Mouse (Mus musculus): ENCODE measurements around the gene Phf21a.

Gene Phf21a

GRCm38 (mm10) chr2:92326221-92326620 is 233.3 kb downstream of the Phf21a start:
- no peak for TF ChIP-seq GATA4 (IDR thresholded peaks at IDR 0.05; ENCODE audit: insufficient replicate concordance, low read length)

GRCm38 (mm10) chr2:92327601-92328000 is 234.7 kb downstream of the Phf21a start:
- TF ChIP-seq GATA4 (IDR thresholded peaks at IDR 0.05; ENCODE audit: insufficient replicate concordance, low read length) = no peak

DNA sequence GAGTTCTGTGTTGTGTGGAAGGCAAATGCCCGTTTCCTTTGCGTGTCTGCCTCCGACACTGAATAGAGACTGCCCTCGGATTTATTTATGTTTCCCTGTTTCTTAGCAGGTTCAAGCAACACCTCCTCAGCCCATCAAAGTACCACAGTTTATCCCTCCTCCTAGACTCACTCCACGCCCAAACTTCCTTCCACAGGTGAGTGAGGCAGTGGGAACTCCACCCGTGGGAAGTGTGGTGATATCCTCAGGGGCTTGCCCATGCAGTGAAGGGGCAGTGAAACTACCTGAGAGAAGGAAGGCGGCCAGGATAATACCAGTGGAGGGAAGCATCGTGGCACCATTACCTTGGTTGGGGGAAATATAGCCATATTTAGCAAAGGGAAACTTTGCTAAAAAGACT is 235.3 kb downstream of the Phf21a start:
- TF ChIP-seq GATA4 (IDR thresholded peaks at IDR 0.05; ENCODE audit: insufficient replicate concordance, low read length) = no peak

- TF ChIP-seq GATA4 (IDR thresholded peaks at IDR 0.05; ENCODE audit: insufficient replicate concordance, low read length) = no peak
Observed at GRCm38 (mm10) chr2:92330840-92331239, 237.9 kb downstream of the Phf21a start.

DNA sequence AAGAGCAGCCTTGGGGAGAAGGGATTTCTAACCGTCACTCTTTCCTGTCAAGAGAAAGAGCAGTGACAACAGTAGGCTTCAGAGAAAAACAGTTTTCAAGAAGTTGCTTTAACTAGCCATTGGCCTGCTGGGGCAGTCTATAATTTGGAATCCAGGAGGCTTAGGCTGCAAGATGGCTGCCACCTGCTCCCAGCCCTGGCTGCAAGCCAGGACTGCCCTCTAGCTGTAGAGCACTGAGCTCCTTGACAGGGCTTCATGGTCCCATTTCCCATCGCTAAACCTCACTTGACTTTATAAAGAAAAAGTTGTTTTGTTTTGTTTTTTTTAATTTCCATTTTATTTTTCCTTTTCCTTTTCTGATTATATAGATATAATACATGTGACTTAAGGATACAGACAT is 238.5 kb downstream of the Phf21a start:
- no peak for TF ChIP-seq GATA4 (IDR thresholded peaks at IDR 0.05; ENCODE audit: insufficient replicate concordance, low read length)

- no peak for TF ChIP-seq GATA4 (IDR thresholded peaks at IDR 0.05; ENCODE audit: insufficient replicate concordance, low read length)
Observed at GRCm38 (mm10) chr2:92331871-92332270, 239.0 kb downstream of the Phf21a start.

DNA sequence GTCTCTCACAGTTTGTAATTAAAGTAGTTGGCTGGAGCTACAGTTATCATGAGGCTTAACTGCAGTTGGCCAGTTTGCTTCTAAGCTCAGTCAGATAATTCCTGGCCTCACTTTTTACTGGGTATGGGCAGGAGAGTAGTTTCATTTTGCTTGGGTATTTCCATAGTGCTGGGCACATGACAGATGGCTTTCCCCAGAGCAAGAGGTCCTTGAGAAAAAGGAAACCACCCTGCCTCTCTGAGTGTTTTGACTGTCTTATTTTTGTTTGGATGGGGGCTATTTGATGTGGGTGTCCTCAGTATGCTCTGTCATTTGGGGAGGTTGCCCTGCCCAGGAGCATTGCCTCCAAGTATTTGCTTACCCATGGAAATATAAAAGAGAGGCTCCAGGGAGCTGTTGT is 249.5 kb downstream of the Phf21a start:
- TF ChIP-seq GATA4 (IDR thresholded peaks at IDR 0.05; ENCODE audit: insufficient replicate concordance, low read length) = no peak

- no peak for TF ChIP-seq GATA4 (IDR thresholded peaks at IDR 0.05; ENCODE audit: insufficient replicate concordance, low read length)
Observed at GRCm38 (mm10) chr2:92347191-92347590, 254.3 kb downstream of the Phf21a start.

DNA sequence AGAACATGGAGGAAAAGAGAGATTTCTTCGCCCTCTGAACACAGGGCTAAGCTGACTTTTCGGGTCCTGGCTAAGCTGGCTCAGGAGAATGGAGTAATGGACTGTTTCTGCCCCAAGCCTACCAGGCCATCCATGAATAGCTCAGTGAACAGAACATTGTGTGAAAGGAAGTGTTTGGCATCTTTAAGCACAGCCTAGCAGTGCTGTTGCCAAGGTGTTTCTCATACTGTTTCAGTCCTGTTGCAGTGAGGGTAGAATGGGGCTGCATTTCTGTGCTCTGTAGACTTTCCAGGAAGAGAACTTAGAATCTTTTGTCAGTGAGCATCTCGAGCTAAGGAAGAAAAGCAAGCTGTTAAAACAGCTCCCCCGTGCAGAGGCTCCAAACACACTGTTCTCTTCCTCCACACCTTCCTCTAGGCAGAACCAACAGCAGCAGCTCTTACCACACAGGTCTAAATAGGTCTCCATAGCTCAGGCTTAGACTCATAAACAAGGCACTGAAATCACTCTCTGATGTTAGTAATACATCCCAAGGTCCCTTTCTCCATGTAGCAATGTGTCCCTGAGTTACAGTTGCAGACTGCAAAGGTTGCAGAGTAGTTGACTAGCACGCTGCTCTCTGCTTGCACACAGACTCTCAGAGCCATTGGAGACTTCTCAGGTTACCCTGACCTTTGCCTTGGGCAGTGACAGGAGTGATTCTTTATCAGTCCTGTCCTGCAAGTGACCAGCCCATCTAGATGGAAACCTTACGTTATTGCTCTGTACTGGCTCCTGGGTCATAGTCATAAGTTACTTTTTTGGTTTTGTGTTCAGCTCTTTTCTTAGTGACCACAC is 256.9 kb downstream of the Phf21a start:
- TF ChIP-seq GATA4 (IDR thresholded peaks at IDR 0.05; ENCODE audit: insufficient replicate concordance, low read length) = no peak

DNA sequence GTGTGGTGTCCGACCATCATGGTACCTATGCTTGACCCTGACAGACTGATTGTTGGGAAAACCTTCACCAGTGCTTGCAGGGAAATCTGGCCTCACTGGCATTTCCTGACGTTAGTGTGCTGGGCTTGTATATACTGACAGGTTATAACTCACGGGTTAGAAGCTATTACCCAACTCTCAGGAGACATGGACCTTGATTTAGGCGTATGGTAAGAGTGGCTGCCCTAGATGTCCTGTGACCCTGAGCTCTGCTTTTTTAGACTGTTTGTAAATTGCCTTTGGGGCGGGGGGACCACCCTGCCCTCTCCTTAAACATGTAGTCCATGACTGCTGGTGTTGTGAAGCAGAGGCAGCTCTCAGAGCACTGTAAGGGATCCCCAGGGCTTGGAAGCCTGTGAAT is 257.8 kb downstream of the Phf21a start:
- no peak for TF ChIP-seq GATA4 (IDR thresholded peaks at IDR 0.05; ENCODE audit: insufficient replicate concordance, low read length)

- no peak for TF ChIP-seq GATA4 (IDR thresholded peaks at IDR 0.05; ENCODE audit: insufficient replicate concordance, low read length)
Observed at GRCm38 (mm10) chr2:92353402-92353801, 260.5 kb downstream of the Phf21a start.

GRCm38 (mm10) chr2:92354224-92354623 is 261.3 kb downstream of the Phf21a start:
- TF ChIP-seq GATA4 (IDR thresholded peaks at IDR 0.05; ENCODE audit: insufficient replicate concordance, low read length) = peak; percentile 74; the same call in 1 of the 2 replicates

DNA sequence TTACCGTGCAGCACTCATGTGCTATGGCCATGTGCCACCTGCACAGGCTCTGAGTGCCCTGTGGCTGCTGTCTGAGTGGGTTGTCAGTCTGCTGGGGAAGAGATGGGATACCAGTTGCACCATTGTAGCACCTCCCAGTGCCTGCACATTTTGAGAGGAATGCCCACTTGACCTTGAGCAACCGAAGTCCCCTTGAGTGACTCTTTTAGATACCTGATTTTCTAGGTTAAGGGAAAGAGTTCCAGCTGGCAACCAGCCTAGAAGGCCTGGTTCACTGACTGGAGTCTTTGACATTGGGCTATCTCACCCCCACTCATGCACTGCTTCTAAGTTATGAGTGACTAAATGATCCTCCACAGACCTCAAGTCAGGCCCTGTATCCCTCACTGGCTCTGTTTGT is 266.4 kb downstream of the Phf21a start:
- TF ChIP-seq GATA4 (IDR thresholded peaks at IDR 0.05; ENCODE audit: insufficient replicate concordance, low read length) = no peak

DNA sequence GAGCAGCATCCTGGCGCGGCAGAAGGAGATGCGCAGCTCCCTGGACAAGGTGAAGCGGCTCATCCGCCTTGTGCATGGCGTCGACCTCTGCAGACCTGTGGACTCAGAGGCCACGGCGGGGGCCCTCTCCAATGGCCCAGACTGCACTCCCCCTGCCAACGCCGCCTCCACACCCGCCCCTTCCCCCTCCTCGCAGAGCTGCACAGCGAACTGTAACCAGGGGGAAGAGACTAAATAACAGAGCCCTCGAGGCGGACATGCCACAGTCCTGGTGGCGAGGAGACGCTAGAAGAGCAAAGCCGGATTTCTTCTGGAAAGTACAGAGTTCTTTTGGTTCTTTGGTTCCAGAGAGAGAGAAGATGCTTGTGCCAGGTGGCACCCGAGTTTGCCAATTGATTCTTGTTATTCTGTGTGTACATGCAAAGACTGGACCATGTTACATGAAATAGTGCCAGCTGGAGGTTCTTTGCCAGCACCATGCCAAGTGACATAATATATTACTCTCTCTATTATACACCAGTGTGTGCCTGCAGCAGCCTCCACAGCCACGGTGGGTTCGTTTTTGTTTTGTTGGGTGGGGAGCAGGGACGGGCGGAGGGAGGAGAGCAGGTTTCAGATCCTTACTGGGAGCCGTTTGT is 267.4 kb downstream of the Phf21a start:
- TF ChIP-seq GATA4 (IDR thresholded peaks at IDR 0.05; ENCODE audit: insufficient replicate concordance, low read length) = no peak

DNA sequence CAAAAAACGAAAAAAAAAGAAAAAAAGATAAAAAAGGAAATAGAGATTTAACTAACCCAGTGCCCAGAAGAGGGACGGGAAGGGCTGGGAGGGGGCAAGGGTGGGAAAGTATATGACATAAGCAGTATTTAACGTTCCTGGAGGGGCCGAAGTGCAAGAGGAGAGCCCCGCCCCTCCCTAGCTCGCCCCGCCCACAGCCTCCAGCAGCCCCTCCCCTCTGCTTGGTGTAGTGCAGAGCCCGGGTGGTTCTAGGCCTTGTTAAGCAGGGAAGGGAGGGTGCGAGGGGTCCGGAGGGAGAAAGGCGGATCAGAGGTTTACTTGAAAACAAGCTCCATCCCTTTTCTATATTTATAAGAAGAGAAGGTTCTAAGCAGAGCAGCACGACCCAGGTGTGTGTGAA is 268.0 kb downstream of the Phf21a start:
- no peak for TF ChIP-seq GATA4 (IDR thresholded peaks at IDR 0.05; ENCODE audit: insufficient replicate concordance, low read length)

- TF ChIP-seq GATA4 (IDR thresholded peaks at IDR 0.05; ENCODE audit: insufficient replicate concordance, low read length) = no peak
Observed at GRCm38 (mm10) chr2:92361795-92362194, 268.9 kb downstream of the Phf21a start.

Data from liver, adult (tissue).